ENCODE assay signal across 8 mouse cellular contexts in genomic region chr1:180943032-180943644, GRCm38 (mm10). TPM values are rescaled to one million over a fixed set of nuclear protein-coding genes. Genes with fewer than 3 reads are reported as not detected.
DNase-seq lines count a peak whose midpoint lies in the region; ATAC-seq and TF ChIP-seq lines count a peak whose summit lies in the region.

No protein-coding gene starts in this region.

- H3K27me3 ChIP-seq in E14TG2a.4 (ENCODE audit: insufficient read depth, low read length): peaks cover 29% of the 10 kb centered on the region
- H3K27me3 ChIP-seq in limb, embryonic 12.5 days: peaks cover 42% of the 10 kb centered on the region
- H3K27me3 ChIP-seq in stomach, embryonic 15.5 days (replicated peaks): no peaks in the 10 kb centered on the region

- peak overlapping the region; percentile 64; the same call in 1 of the 2 replicates for H3K27ac ChIP-seq in limb, embryonic 12.5 days
- H3K27ac ChIP-seq in stomach, embryonic 15.5 days: peak overlapping the region; percentile 92

- peaks cover 21% of the 10 kb centered on the region for H3K36me3 ChIP-seq in E14TG2a.4 (ENCODE audit: insufficient read depth, low read length)
- peaks cover 3% of the 10 kb centered on the region; the same call in 1 of the 2 replicates for H3K36me3 ChIP-seq in limb, embryonic 12.5 days
- H3K36me3 ChIP-seq in stomach, embryonic 15.5 days: no peaks in the 10 kb centered on the region; the same call in 1 of the 2 replicates

- WGBS in limb, embryonic 12.5 days: 50% methylated on average over 11 of the region's 11 CpGs
- 51% methylated on average over 11 of the region's 11 CpGs for WGBS in stomach, embryonic 15.5 days

- intact Hi-C loops in gastrocnemius, postnatal 14 days (cut with DNase I; ENCODE audit: low total_unique reads): no loop called here

- no peak for TF ChIP-seq CTCF in E14TG2a.4 (conservative IDR thresholded peaks at IDR 0.05; ENCODE audit: low read length)

- peak overlapping the region; percentile 80 for H3K9ac ChIP-seq in limb, embryonic 12.5 days (replicated peaks)
- peak overlapping the region; percentile 70 for H3K9ac ChIP-seq in stomach, embryonic 15.5 days

- ATAC-seq in limb, embryonic 12.5 days (ENCODE audit: insufficient number of reproducible peaks, insufficient read depth, low FRiP score, low TSS enrichment, low read depth): no peak
- no peak for ATAC-seq in stomach, embryonic 15.5 days (ENCODE audit: insufficient read depth, low FRiP score, low read depth)

- DNase-seq in gastrocnemius, adult 18-20 months (ENCODE audit: low spot score): peak; percentile 62
- no peak for DNase-seq in gastrocnemius, postnatal 4 days (ENCODE audit: low spot score in 2 of 2)
- DNase-seq in gastrocnemius, postnatal 14 days: peak; percentile 38
- DNase-seq in left cerebral cortex, adult 18-20 months (ENCODE audit: low spot score in 2 of 2): no peak
- no peak for DNase-seq in adrenal gland, adult 8-10 months

- H3K4me3 ChIP-seq in E14TG2a.4 (replicated peaks; ENCODE audit: low read length): peak overlapping the region; percentile 87
- peak overlapping the region; percentile 84 for H3K4me3 ChIP-seq in limb, embryonic 12.5 days (replicated peaks)
- peak overlapping the region; percentile 71 for H3K4me3 ChIP-seq in stomach, embryonic 15.5 days (replicated peaks)

- no peaks in the 10 kb centered on the region for H3K9me3 ChIP-seq in E14TG2a.4 (ENCODE audit: low read length)
- H3K9me3 ChIP-seq in limb, embryonic 12.5 days: no peaks in the 10 kb centered on the region
- H3K9me3 ChIP-seq in stomach, embryonic 15.5 days: no peaks in the 10 kb centered on the region

- H3K4me2 ChIP-seq in limb, embryonic 12.5 days: peak overlapping the region; percentile 85
- peak overlapping the region; percentile 85 for H3K4me2 ChIP-seq in stomach, embryonic 15.5 days

- H3K4me1 ChIP-seq in E14TG2a.4 (replicated peaks; ENCODE audit: low read depth, low read length): peaks cover 70% of the 10 kb centered on the region
- peaks cover 42% of the 10 kb centered on the region for H3K4me1 ChIP-seq in limb, embryonic 12.5 days (replicated peaks)
- peaks cover 48% of the 10 kb centered on the region for H3K4me1 ChIP-seq in stomach, embryonic 15.5 days

RNA-seq across cellular contexts. Expression of gene Tmem63a, which starts 1.0 kb away (rescaled TPM):
- 10 to 100 TPM; 14.5 to 15.6 TPM for total RNA-seq in gastrocnemius, adult 18-20 months (2021)
- 10 to 100 TPM; 15.3 to 17.3 TPM for total RNA-seq in gastrocnemius, postnatal 4 days (2021)
- total RNA-seq in gastrocnemius, postnatal 14 days (2021): 10 to 100 TPM; 11.9 to 12.5 TPM
- 12.1 and 13.4 TPM in 2 replicates for polyA plus RNA-seq in limb, embryonic 12.5 days (2016; fragmentation: Nextera tagmentation; extraction: Ambion mirVana)
- polyA plus RNA-seq in stomach, embryonic 15.5 days (2015; fragmentation: Nextera tagmentation; extraction: Ambion mirVana): 20.9 and 23.0 TPM in 2 replicates
- total RNA-seq in left cerebral cortex, adult 18-20 months (2021): 10 to 100 TPM; 15.5 to 19.4 TPM
- total RNA-seq in adrenal gland, adult 8-10 months (2022): 10 to 100 TPM; 79.6 to 95.9 (median 87.5) TPM

RNA-seq across cellular contexts. Expression of gene Lefty1, which starts 8.3 kb away (rescaled TPM):
- total RNA-seq in gastrocnemius, adult 18-20 months (2021): under 1 TPM; 0.23 to 0.26 TPM
- total RNA-seq in gastrocnemius, postnatal 4 days (2021): 1 to 10 TPM in 1 of 2 experiments, under 1 TPM in 1; 0.96 to 1.5 TPM
- under 1 TPM; 0.44 to 0.53 TPM for total RNA-seq in gastrocnemius, postnatal 14 days (2021)
- polyA plus RNA-seq in limb, embryonic 12.5 days (2016; fragmentation: Nextera tagmentation; extraction: Ambion mirVana): 0.36 and 0.76 TPM in 2 replicates
- polyA plus RNA-seq in stomach, embryonic 15.5 days (2015; fragmentation: Nextera tagmentation; extraction: Ambion mirVana): 3.2 and 3.7 TPM in 2 replicates
- under 1 TPM; 0.21 to 0.91 TPM for total RNA-seq in left cerebral cortex, adult 18-20 months (2021)
- total RNA-seq in adrenal gland, adult 8-10 months (2022): 10 to 100 TPM in 3 of 4 experiments, 1 to 10 TPM in 1; 5.8 to 22.3 (median 14.0) TPM

RNA-seq across cellular contexts. Expression of gene Pycr2, which starts 39.0 kb away (rescaled TPM):
- 10 to 100 TPM in 1 of 2 experiments, 1 to 10 TPM in 1; 9.9 to 10.9 TPM for total RNA-seq in gastrocnemius, adult 18-20 months (2021)
- total RNA-seq in gastrocnemius, postnatal 4 days (2021): 10 to 100 TPM; 24.1 to 27.0 TPM
- 10 to 100 TPM; 18.3 to 18.4 TPM for total RNA-seq in gastrocnemius, postnatal 14 days (2021)
- 120 and 125 TPM in 2 replicates for polyA plus RNA-seq in limb, embryonic 12.5 days (2016; fragmentation: Nextera tagmentation; extraction: Ambion mirVana)
- polyA plus RNA-seq in stomach, embryonic 15.5 days (2015; fragmentation: Nextera tagmentation; extraction: Ambion mirVana): 101 and 109 TPM in 2 replicates
- total RNA-seq in left cerebral cortex, adult 18-20 months (2021): 10 to 100 TPM; 28.9 to 29.4 TPM
- total RNA-seq in adrenal gland, adult 8-10 months (2022): 10 to 100 TPM; 46.5 to 54.7 (median 50.7) TPM

RNA-seq across cellular contexts. Expression of gene Lefty2, which starts 50.2 kb away (rescaled TPM):
- total RNA-seq in gastrocnemius, adult 18-20 months (2021): not detected
- total RNA-seq in gastrocnemius, postnatal 4 days (2021): not detected
- not detected for total RNA-seq in gastrocnemius, postnatal 14 days (2021)
- 0.18 TPM in 1 of 2 replicates, not detected in the other for polyA plus RNA-seq in limb, embryonic 12.5 days (2016; fragmentation: Nextera tagmentation; extraction: Ambion mirVana)
- not detected in 2 replicates for polyA plus RNA-seq in stomach, embryonic 15.5 days (2015; fragmentation: Nextera tagmentation; extraction: Ambion mirVana)
- under 1 TPM; 0.21 to 0.33 TPM for total RNA-seq in left cerebral cortex, adult 18-20 months (2021)
- total RNA-seq in adrenal gland, adult 8-10 months (2022): 1 to 10 TPM; 1.1 to 3.0 (median 1.4) TPM

Comparison
In these comparisons a context has a peak if more than half of its experiments do, and no peak if none do; other contexts are left out.
1. DNase-seq: peak in gastrocnemius, adult 18-20 months (single experiment) and gastrocnemius, postnatal 14 days (single experiment); none in gastrocnemius, postnatal 4 days (0 of 2), left cerebral cortex, adult 18-20 months (0 of 2) and adrenal gland, adult 8-10 months (single experiment).
2. Peak in every context shown above with its lines, with median percentiles within 50 percentile points of each other: H3K4me3 ChIP-seq.